Mouse (Mus musculus): ENCODE results near the gene Flad1.
A peak's percentile ranks its signal among the peaks of the same experiment; 100 is the strongest.

Gene Flad1

DNA sequence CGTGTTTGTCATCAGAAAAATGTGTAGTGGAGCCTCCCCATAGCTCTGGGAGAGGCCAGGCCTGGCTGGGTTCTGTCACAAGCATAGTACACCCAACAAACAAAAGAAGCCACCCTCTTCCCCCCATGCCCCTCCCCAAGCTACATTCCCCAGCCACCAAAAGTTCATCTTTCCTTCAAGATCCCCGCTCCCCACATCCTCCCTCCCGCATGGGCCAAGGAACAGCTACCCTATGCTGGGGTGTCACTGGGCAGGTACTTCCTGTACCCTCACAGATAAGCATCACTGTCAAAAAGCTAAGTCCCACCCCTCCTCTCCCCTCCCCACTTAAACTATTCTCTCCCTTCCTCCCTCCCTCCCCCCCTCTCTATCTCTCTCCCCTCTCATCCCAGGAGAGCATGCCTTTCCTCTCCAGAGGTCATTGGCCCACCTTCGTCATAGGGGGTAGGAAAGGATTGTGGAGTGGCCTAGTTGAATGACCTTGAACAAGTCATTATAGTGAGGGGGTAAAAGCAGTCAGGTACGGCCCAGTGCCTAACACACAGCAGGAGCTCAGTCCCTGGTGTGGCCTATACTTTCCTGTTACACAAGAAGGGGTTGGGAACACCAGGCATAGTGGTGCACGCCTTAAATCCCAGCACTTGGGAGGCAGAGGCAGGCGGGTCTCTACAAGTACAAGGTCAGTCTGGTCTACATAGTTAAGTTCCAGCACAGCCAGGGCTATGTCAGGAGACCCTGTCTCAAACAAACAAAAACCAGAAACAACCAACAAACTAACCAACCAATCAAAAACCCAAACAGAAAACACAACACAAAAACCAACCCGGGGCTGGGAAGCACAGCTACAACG, 29.4 kb downstream of the Flad1 start:
- DNase-seq (ENCODE audit: low spot score) = no peak

- DNase-seq (ENCODE audit: low spot score) = no peak
Observed at GRCm38 (mm10) chr3:89381233-89381632, 30.4 kb downstream of the Flad1 start.

DNA sequence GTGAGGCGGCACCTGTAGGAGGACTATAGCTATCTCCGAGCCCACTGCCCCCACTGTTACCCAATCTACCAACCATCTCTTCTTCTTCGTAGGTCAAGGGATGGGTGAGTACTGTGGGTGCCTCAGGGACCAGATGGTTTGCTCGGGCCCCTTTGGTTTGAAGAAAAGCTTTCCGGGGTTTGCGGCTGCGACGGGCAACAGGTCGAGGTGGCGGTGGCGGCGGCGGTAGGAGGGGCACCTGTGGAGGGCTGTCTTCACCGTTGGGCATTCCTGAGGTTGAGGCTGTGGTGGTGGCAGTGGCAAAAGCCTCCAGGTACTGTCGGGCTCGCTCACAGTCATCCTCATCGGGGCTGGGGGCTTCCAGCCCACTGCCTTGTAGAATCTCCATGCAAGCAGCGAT, 31.0 kb downstream of the Flad1 start:
- no peak for DNase-seq (ENCODE audit: low spot score)

- DNase-seq (ENCODE audit: low spot score) = no peak
Observed at GRCm38 (mm10) chr3:89380291-89380690, 31.4 kb downstream of the Flad1 start.

- DNase-seq (ENCODE audit: low spot score) = no peak
Observed at GRCm38 (mm10) chr3:89379388-89380131, 32.1 kb downstream of the Flad1 start.

GRCm38 (mm10) chr3:89378394-89379067, 33.1 kb downstream of the Flad1 start:
- DNase-seq (ENCODE audit: low spot score) = peak; percentile 78

DNA sequence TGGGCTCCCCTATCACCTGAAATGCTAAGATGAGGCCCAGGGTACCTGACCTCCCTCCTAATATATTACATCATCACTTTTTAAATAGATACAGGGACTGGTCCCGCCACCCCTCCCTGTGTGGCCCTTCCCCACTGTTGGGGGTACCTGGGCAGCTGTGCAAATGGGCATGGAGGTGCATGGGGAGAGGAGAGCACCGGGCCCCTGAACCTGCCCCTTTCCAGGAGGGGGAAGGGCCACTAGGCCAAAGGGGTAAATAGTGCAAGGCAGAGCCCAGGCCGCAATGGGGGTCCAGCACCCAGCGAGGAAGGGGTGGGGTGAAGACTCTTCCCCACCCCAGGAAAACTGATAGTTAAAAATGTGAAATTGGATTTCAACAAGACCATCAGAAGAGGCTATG, 33.8 kb downstream of the Flad1 start:
- DNase-seq (ENCODE audit: low spot score) = no peak

DNA sequence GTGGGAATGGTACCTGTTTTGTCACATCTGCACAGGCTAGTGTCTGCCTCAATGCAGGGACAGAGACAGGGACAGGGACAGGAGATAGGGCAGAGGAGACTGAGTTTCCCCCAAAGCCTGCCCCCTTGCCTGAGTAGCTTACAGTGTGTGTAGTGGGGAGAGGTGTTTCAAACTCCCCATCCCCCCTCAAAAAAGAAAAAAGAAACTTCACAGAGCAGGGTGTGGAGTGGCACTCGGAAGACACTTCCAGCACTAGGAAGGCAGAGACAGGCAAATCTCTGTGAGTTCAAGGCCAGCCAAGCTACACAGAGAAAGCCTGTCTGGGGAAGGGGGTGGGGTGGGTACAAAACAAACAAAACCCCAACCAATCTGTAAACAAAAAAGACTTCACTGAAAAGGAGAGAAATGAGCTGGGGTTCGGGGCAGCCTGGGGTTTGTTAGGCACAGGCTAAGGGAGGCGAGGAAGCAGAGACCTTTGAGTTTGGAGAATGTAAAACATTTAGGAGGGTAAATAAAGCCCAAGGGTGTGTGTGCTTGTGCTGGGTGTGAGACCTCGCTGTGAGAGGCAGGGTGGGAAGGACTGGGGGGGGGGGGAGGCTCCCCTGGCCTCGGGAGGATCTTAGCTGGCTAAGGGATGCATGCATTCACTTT, 38.0 kb downstream of the Flad1 start:
- no peak for DNase-seq (ENCODE audit: low spot score)

GRCm38 (mm10) chr3:89367338-89367737, 44.3 kb downstream of the Flad1 start:
- no peak for DNase-seq (ENCODE audit: low spot score)

GRCm38 (mm10) chr3:89365486-89366414, 45.9 kb downstream of the Flad1 start:
- peak; percentile 42 for DNase-seq (ENCODE audit: low spot score)

DNA sequence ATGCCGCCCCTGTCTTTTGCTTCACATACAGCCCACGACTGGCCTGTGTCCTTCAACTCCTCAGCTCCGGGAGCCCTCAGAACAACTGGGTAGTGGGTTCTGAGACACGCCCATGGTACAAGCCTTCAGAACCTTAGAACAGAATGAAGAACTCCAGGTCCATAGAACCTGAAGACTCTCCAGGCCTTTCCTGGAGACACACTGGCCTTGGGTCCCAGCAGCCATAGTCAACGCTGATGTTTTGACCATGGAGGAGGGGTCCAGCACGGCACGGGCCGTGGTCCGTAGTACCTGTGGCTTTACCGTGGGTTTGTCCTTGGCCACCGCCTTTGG, 46.6 kb downstream of the Flad1 start, which contains the start of gene Dcst1:
Dcst1 (minus strand) TSS at position 101 of the 333 bp plus-strand sequence.
- DNase-seq (ENCODE audit: low spot score) = no peak

DNA sequence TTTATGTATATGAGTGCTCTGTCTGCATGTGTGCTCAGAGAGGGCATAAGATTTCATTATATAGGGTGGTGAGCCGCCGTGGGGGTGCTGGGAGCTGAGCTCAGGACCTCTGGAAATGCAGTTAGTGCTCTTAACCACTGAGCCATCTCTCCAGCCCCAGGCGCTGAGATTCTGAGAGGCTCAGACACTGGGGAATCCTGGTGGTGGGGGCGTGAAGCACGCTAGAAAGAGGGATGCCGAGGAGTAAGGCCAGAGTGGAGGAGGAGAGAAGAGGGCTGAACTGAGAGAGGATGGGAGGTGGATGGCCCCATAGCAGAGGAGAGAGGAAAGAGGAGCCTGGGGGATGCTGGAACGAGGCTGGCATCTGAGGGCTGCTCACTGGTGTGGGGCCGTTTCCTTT, 47.0 kb downstream of the Flad1 start:
- DNase-seq (ENCODE audit: low spot score) = no peak

GRCm38 (mm10) chr3:89361675-89362074, 50.0 kb downstream of the Flad1 start, which contains the start of gene Dcst2:
Dcst2 (plus strand) TSS chr3:89361975.
- DNase-seq (ENCODE audit: low spot score) = peak; percentile 3

GRCm38 (mm10) chr3:89360237-89360636, 51.4 kb downstream of the Flad1 start:
- no peak for DNase-seq (ENCODE audit: low spot score)

DNA sequence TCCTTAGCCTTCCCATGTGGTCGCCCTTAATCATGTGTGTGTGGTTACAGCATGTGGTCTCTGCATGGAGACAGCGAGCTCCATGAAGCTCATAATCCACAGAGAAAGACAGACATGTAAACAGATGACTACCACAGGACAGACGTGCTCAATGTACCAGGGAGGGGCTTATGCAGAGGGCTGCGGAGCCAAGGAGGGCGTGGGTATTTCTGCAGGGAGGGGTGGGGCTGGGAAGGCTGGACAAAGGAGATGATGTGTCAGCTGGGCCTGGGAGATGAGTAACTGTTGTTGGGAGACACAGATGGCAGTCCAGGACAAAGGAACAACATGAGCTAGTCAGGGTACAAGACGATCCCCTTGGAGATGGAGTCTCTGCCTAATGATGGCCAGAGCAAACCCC, 52.0 kb downstream of the Flad1 start:
- peak; percentile 4 for DNase-seq (ENCODE audit: low spot score)

DNA sequence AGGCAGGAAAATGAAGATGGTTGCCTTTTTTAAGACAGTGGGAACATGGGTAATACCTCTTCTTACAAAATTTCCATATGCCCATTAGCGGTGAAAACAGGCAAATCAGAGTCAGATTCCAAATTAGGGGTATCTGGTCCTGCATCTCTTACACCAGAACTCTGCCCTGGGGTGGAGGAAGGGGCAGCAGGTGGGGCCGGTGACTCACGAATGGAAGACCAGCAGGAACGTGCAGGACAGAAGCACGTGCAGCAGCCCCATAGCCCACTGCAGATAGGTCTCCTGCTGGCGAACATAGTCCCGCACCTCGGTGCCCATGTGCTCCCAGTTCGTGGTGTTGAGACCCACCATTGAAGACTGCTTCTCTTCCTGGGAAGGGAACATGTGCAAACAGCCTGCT, 55.6 kb downstream of the Flad1 start:
- DNase-seq (ENCODE audit: low spot score) = no peak

- DNase-seq (ENCODE audit: low spot score) = no peak
Observed at GRCm38 (mm10) chr3:89355512-89355902, 56.2 kb downstream of the Flad1 start.

GRCm38 (mm10) chr3:89354816-89355511, 56.7 kb downstream of the Flad1 start:
- DNase-seq (ENCODE audit: low spot score) = peak; percentile 80

DNA sequence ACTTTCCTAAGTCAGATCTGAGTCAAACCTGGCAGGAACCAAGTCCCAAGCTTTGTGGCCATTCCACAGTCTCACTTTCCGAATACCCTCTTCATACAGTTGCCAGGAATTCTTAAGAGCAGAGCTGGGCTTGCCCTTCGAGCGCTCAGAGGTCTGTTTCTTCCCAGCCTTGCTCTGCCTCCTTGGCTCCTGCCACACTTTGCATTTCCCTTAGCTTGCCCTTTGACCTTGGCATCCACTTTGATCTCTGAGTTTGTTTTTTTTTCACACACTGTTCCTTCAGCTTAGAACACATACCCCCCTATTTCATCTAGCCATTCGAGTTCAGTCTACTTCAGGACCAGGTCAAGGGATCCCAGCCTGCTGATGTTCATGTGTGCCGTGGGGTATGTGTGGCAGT, 60.4 kb downstream of the Flad1 start:
- no peak for DNase-seq (ENCODE audit: low spot score)
